Mouse (Mus musculus): ENCODE data around the gene Msantd2. TPM values are rescaled to one million over a fixed set of nuclear protein-coding genes. Genes with fewer than 3 reads are reported as not detected.
A peak's percentile ranks its signal among the peaks of the same experiment; 100 is the strongest.

The Msantd2 gene
- polyA plus RNA-seq, 1 experiment from 2014 or later: 20.5 TPM

- Histone ChIP-seq H3K27me3 (ENCODE audit: control insufficient read depth, insufficient read depth, low read length) (no peaks in the 10 kb centered on the region), H3K36me3 (ENCODE audit: control insufficient read depth, insufficient read depth, low read length) (no peaks in the 10 kb centered on the region), H3K4me1 (ENCODE audit: control insufficient read depth, insufficient read depth, low read length) (peaks cover 12% of the 10 kb centered on the region), H3K27ac (ENCODE audit: low read depth, low read length) (peak overlapping the region; percentile 100; the same call in 1 of the 2 replicates), H3K9me3 (replicated peaks; ENCODE audit: control insufficient read depth, low read length) (no peaks in the 10 kb centered on the region), H3K9ac (ENCODE audit: low read depth, low read length) (peak overlapping the region; percentile 98), H3K4me3 (ENCODE audit: low read depth, low read length) (peak overlapping the region; percentile 99), H3K4me2 (peak overlapping the region; percentile 95)
- no peak for ATAC-seq (replicated peaks; ENCODE audit: insufficient number of reproducible peaks, low FRiP score, low TSS enrichment)
- WGBS (ENCODE audit: insufficient replicate concordance): 36% methylated on average over 4 of the region's 4 CpGs
Measured at GRCm38 (mm10) chr9:37488041-37488440, 1.1 kb upstream of the Msantd2 start.

GRCm38 (mm10) chr9:37489446-37490120 is 464 bp downstream of the Msantd2 start:
- H3K27ac ChIP-seq (ENCODE audit: low read depth, low read length): peak overlapping the region; percentile 100
- under 1% methylated on average over 72 of the region's 75 CpGs for WGBS (ENCODE audit: insufficient replicate concordance)
- peaks cover 12% of the 10 kb centered on the region for H3K4me1 ChIP-seq (ENCODE audit: control insufficient read depth, insufficient read depth, low read length)
- ATAC-seq (replicated peaks; ENCODE audit: insufficient number of reproducible peaks, low FRiP score, low TSS enrichment): peak; percentile 78
- peak overlapping the region; percentile 99 for H3K4me3 ChIP-seq (ENCODE audit: low read depth, low read length)
- 0 out of 2 replicates have a peak, but pooled peaks cover 3% of the 10 kb centered on the region for H3K36me3 ChIP-seq (ENCODE audit: control insufficient read depth, insufficient read depth, low read length)
- no peaks in the 10 kb centered on the region for H3K9me3 ChIP-seq (replicated peaks; ENCODE audit: control insufficient read depth, low read length)
- H3K9ac ChIP-seq (ENCODE audit: low read depth, low read length): peak overlapping the region; percentile 98
- no peaks in the 10 kb centered on the region for H3K27me3 ChIP-seq (ENCODE audit: control insufficient read depth, insufficient read depth, low read length)
- peak overlapping the region; percentile 95 for H3K4me2 ChIP-seq

- H3K4me2 ChIP-seq: no peak overlapping the region
- H3K27me3 ChIP-seq (ENCODE audit: control insufficient read depth, insufficient read depth, low read length): no peaks in the 10 kb centered on the region
- 0 out of 2 replicates have a peak, but pooled peaks cover under 1% of the 10 kb centered on the region for H3K4me1 ChIP-seq (ENCODE audit: control insufficient read depth, insufficient read depth, low read length)
- 0 out of 2 replicates have a peak, but pooled peaks cover 3% of the 10 kb centered on the region for H3K36me3 ChIP-seq (ENCODE audit: control insufficient read depth, insufficient read depth, low read length)
- no peak overlapping the region for H3K4me3 ChIP-seq (ENCODE audit: low read depth, low read length)
- no peaks in the 10 kb centered on the region for H3K9me3 ChIP-seq (replicated peaks; ENCODE audit: control insufficient read depth, low read length)
- no peak overlapping the region for H3K9ac ChIP-seq (ENCODE audit: low read depth, low read length)
- 61% methylated on average over 3 of the region's 3 CpGs for WGBS (ENCODE audit: insufficient replicate concordance)
- ATAC-seq (replicated peaks; ENCODE audit: insufficient number of reproducible peaks, low FRiP score, low TSS enrichment): no peak
- no peak overlapping the region for H3K27ac ChIP-seq (ENCODE audit: low read depth, low read length)
Measured at GRCm38 (mm10) chr9:37495761-37496160, 6.6 kb downstream of the Msantd2 start.

- H3K36me3 ChIP-seq (ENCODE audit: control insufficient read depth, insufficient read depth, low read length): 0 out of 2 replicates have a peak, but pooled peaks cover 3% of the 10 kb centered on the region
- H3K4me1 ChIP-seq (ENCODE audit: control insufficient read depth, insufficient read depth, low read length): no peaks in the 10 kb centered on the region
- no peaks in the 10 kb centered on the region for H3K27me3 ChIP-seq (ENCODE audit: control insufficient read depth, insufficient read depth, low read length)
- H3K9ac ChIP-seq (ENCODE audit: low read depth, low read length): no peak overlapping the region
- H3K4me3 ChIP-seq (ENCODE audit: low read depth, low read length): no peak overlapping the region
- ATAC-seq (replicated peaks; ENCODE audit: insufficient number of reproducible peaks, low FRiP score, low TSS enrichment): no peak
- no peak overlapping the region for H3K4me2 ChIP-seq
- no peak overlapping the region for H3K27ac ChIP-seq (ENCODE audit: low read depth, low read length)
- H3K9me3 ChIP-seq (replicated peaks; ENCODE audit: control insufficient read depth, low read length): no peaks in the 10 kb centered on the region
Measured at GRCm38 (mm10) chr9:37496325-37496724, 7.2 kb downstream of the Msantd2 start.

GRCm38 (mm10) chr9:37500201-37500600 is 11.1 kb downstream of the Msantd2 start:
- H3K9me3 ChIP-seq (replicated peaks; ENCODE audit: control insufficient read depth, low read length): no peaks in the 10 kb centered on the region
- H3K4me3 ChIP-seq (ENCODE audit: low read depth, low read length): no peak overlapping the region
- no peaks in the 10 kb centered on the region; the same call in 1 of the 2 replicates for H3K36me3 ChIP-seq (ENCODE audit: control insufficient read depth, insufficient read depth, low read length)
- H3K4me2 ChIP-seq: no peak overlapping the region
- H3K27me3 ChIP-seq (ENCODE audit: control insufficient read depth, insufficient read depth, low read length): no peaks in the 10 kb centered on the region
- no peaks in the 10 kb centered on the region for H3K4me1 ChIP-seq (ENCODE audit: control insufficient read depth, insufficient read depth, low read length)
- ATAC-seq (replicated peaks; ENCODE audit: insufficient number of reproducible peaks, low FRiP score, low TSS enrichment): no peak
- no peak overlapping the region for H3K9ac ChIP-seq (ENCODE audit: low read depth, low read length)
- H3K27ac ChIP-seq (ENCODE audit: low read depth, low read length): no peak overlapping the region
- 58% methylated on average over 3 of the region's 3 CpGs for WGBS (ENCODE audit: insufficient replicate concordance)

- no peak overlapping the region for H3K4me2 ChIP-seq
- H3K4me1 ChIP-seq (ENCODE audit: control insufficient read depth, insufficient read depth, low read length): no peaks in the 10 kb centered on the region
- H3K36me3 ChIP-seq (ENCODE audit: control insufficient read depth, insufficient read depth, low read length): no peaks in the 10 kb centered on the region; the same call in 1 of the 2 replicates
- H3K9me3 ChIP-seq (replicated peaks; ENCODE audit: control insufficient read depth, low read length): no peaks in the 10 kb centered on the region
- no peak for ATAC-seq (replicated peaks; ENCODE audit: insufficient number of reproducible peaks, low FRiP score, low TSS enrichment)
- no peak overlapping the region for H3K27ac ChIP-seq (ENCODE audit: low read depth, low read length)
- no peaks in the 10 kb centered on the region for H3K27me3 ChIP-seq (ENCODE audit: control insufficient read depth, insufficient read depth, low read length)
- no peak overlapping the region for H3K4me3 ChIP-seq (ENCODE audit: low read depth, low read length)
- no peak overlapping the region for H3K9ac ChIP-seq (ENCODE audit: low read depth, low read length)
- WGBS (ENCODE audit: insufficient replicate concordance): 100% methylated on average over 1 of the region's 1 CpGs
Measured at GRCm38 (mm10) chr9:37501170-37501569, 12.1 kb downstream of the Msantd2 start.

GRCm38 (mm10) chr9:37504348-37504747 is 15.2 kb downstream of the Msantd2 start:
- no peaks in the 10 kb centered on the region for H3K27me3 ChIP-seq (ENCODE audit: control insufficient read depth, insufficient read depth, low read length)
- H3K4me1 ChIP-seq (ENCODE audit: control insufficient read depth, insufficient read depth, low read length): no peaks in the 10 kb centered on the region
- no peaks in the 10 kb centered on the region; the same call in 1 of the 2 replicates for H3K36me3 ChIP-seq (ENCODE audit: control insufficient read depth, insufficient read depth, low read length)
- no peak overlapping the region for H3K4me3 ChIP-seq (ENCODE audit: low read depth, low read length)
- no peak for ATAC-seq (replicated peaks; ENCODE audit: insufficient number of reproducible peaks, low FRiP score, low TSS enrichment)
- H3K9me3 ChIP-seq (replicated peaks; ENCODE audit: control insufficient read depth, low read length): no peaks in the 10 kb centered on the region
- H3K4me2 ChIP-seq: no peak overlapping the region
- no peak overlapping the region for H3K9ac ChIP-seq (ENCODE audit: low read depth, low read length)
- no peak overlapping the region for H3K27ac ChIP-seq (ENCODE audit: low read depth, low read length)

GRCm38 (mm10) chr9:37506023-37506422 is 16.9 kb downstream of the Msantd2 start:
- Histone ChIP-seq H3K4me1 (ENCODE audit: control insufficient read depth, insufficient read depth, low read length) (no peaks in the 10 kb centered on the region), H3K27me3 (ENCODE audit: control insufficient read depth, insufficient read depth, low read length) (no peaks in the 10 kb centered on the region), H3K9me3 (replicated peaks; ENCODE audit: control insufficient read depth, low read length) (no peaks in the 10 kb centered on the region), H3K4me3 (ENCODE audit: low read depth, low read length) (no peak overlapping the region), H3K27ac (ENCODE audit: low read depth, low read length) (no peak overlapping the region), H3K4me2 (no peak overlapping the region), H3K9ac (ENCODE audit: low read depth, low read length) (no peak overlapping the region), H3K36me3 (ENCODE audit: control insufficient read depth, insufficient read depth, low read length) (no peaks in the 10 kb centered on the region; the same call in 1 of the 2 replicates)
- 87% methylated on average over 1 of the region's 1 CpGs for WGBS (ENCODE audit: insufficient replicate concordance)
- no peak for ATAC-seq (replicated peaks; ENCODE audit: insufficient number of reproducible peaks, low FRiP score, low TSS enrichment)

- no peak overlapping the region for H3K9ac ChIP-seq (ENCODE audit: low read depth, low read length)
- H3K27me3 ChIP-seq (ENCODE audit: control insufficient read depth, insufficient read depth, low read length): no peaks in the 10 kb centered on the region
- H3K27ac ChIP-seq (ENCODE audit: low read depth, low read length): no peak overlapping the region
- no peak overlapping the region for H3K4me2 ChIP-seq
- no peaks in the 10 kb centered on the region for H3K36me3 ChIP-seq (ENCODE audit: control insufficient read depth, insufficient read depth, low read length)
- WGBS (ENCODE audit: insufficient replicate concordance): 88% methylated on average over 2 of the region's 2 CpGs
- no peak for ATAC-seq (replicated peaks; ENCODE audit: insufficient number of reproducible peaks, low FRiP score, low TSS enrichment)
- H3K9me3 ChIP-seq (replicated peaks; ENCODE audit: control insufficient read depth, low read length): no peaks in the 10 kb centered on the region
- H3K4me1 ChIP-seq (ENCODE audit: control insufficient read depth, insufficient read depth, low read length): peaks cover 4% of the 10 kb centered on the region; the same call in 1 of the 2 replicates
- no peak overlapping the region for H3K4me3 ChIP-seq (ENCODE audit: low read depth, low read length)
Measured at GRCm38 (mm10) chr9:37512097-37512496, 23.0 kb downstream of the Msantd2 start.

All from heart, embryonic 11.5 days (tissue).